Mouse (Mus musculus): ENCODE measurements at regions not wholly inside any gene's neighbourhood (a gene's known extent, or its start where the extent isn't known, plus 50 kb on each side); places are given as distances from the start of the nearest gene placed in this dataset.

DNA sequence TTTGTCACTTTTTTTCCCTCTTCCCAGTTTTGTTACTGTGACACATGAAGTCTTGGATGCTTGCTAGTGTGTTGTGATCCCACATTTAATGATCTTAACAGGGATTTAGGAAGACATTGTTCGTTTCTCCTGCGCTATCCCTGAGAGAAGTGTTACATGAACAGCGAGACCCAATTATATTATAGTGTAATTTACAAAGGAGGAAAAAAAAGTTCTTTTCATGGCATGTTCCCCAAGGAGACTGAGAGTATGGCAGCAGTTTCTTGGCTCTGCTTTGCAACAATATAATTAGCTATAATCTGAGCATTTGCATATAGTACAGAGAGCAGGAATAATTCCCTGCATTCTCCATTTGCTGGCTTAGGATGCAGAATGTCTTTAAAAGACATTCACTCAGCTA is 168.6 kb downstream of the Insc start:
- 84% methylated on average over 3 of the region's 3 CpGs for WGBS
- no peak for TF ChIP-seq POLR2A (IDR thresholded peaks at IDR 0.05; ENCODE audit: borderline replicate concordance, control insufficient read depth, low read depth, low read length)
- TF ChIP-seq CTCF (IDR thresholded peaks at IDR 0.05; ENCODE audit: control insufficient read depth, insufficient read depth, low read length): no peak
- no peak overlapping the region for H3K4me3 ChIP-seq (replicated peaks; ENCODE audit: control insufficient read depth, low read depth, low read length)
- no peaks in the 10 kb centered on the region; the same call in 1 of the 2 replicates for H3K4me1 ChIP-seq (ENCODE audit: control insufficient read depth, insufficient read depth, low read length)
- no peak overlapping the region for H3K27ac ChIP-seq (ENCODE audit: control insufficient read depth, insufficient read depth, low read depth, low read length, poor library complexity)

DNA sequence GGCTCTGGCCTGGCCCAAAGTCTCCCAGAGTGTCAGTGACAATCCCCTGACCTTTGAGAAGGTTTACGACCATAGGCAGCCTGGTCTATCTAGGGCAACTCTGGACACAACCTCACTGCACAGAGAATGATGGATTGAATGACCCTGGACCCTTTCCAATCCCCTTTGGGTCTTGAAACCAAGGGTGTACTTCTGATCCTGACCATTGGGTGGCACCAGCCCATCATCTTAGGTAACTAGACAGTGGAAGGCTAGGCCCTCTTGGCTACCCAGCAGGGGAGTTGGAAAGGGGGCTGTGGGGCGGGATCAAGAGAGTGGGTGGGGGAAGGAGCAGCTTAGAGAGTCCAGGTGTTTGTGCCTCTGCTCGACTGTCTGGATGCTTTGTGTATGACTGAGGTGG is 178.7 kb downstream of the Insc start:
- Histone ChIP-seq H3K4me1 (ENCODE audit: control insufficient read depth, insufficient read depth, low read length) (no peaks in the 10 kb centered on the region), H3K4me3 (replicated peaks; ENCODE audit: control insufficient read depth, low read depth, low read length) (no peak overlapping the region), H3K27ac (ENCODE audit: control insufficient read depth, insufficient read depth, low read depth, low read length, poor library complexity) (no peak overlapping the region)
- peak; percentile 52; the same call in 1 of the 2 replicates for TF ChIP-seq CTCF (IDR thresholded peaks at IDR 0.05; ENCODE audit: control insufficient read depth, insufficient read depth, low read length)
- no peak for TF ChIP-seq POLR2A (IDR thresholded peaks at IDR 0.05; ENCODE audit: borderline replicate concordance, control insufficient read depth, low read depth, low read length)
- WGBS: 16% methylated on average over 3 of the region's 3 CpGs

DNA sequence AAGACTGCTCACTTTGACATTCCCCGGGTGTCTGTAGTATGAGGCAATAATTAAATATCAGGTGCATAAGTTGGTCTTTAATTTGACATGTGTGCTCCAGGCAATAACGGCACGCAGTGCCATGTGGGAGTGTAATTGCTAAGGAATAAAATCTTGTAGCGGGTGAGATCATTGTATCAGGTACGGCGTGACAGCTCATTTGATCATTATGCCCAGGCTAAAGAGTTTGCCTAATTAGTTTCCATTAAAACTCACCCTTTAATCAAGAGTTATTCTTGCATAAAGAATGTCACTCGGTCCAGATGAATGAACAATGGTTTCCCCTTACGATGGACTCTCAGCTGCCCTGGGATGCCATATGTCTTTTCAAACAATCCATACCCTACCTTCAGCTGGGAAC is 190.4 kb downstream of the Insc start:
- Histone ChIP-seq H3K4me3 (replicated peaks; ENCODE audit: control insufficient read depth, low read depth, low read length) (no peak overlapping the region), H3K4me1 (ENCODE audit: control insufficient read depth, insufficient read depth, low read length) (no peaks in the 10 kb centered on the region), H3K27ac (ENCODE audit: control insufficient read depth, insufficient read depth, low read depth, low read length, poor library complexity) (no peak overlapping the region)
- WGBS: 88% methylated on average over 8 of the region's 8 CpGs
- TF ChIP-seq CTCF (IDR thresholded peaks at IDR 0.05; ENCODE audit: control insufficient read depth, insufficient read depth, low read length): no peak
- TF ChIP-seq POLR2A (IDR thresholded peaks at IDR 0.05; ENCODE audit: borderline replicate concordance, control insufficient read depth, low read depth, low read length): no peak

DNA sequence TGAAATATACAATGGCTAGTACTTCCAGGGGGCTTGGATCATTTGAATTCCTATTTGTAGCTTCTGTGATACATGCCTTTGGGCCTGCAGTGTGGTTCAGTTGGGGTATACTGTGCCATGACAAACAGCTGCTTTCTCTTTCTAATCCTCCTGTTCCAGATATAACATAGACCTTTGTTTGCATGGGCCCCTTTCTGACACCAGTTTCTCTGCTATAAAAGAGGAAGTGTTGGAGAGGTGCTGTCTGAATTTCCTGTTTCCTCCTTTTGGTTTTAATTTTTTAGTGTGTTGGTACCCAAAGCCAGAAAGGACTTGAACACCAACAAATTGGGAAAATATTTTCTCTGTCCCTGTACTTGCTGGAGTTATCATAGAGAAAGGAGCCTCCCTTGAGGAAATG is 207.3 kb downstream of the Insc start:
- no peak overlapping the region for H3K27ac ChIP-seq (ENCODE audit: control insufficient read depth, insufficient read depth, low read depth, low read length, poor library complexity)
- TF ChIP-seq CTCF (IDR thresholded peaks at IDR 0.05; ENCODE audit: control insufficient read depth, insufficient read depth, low read length) (no peak), POLR2A (IDR thresholded peaks at IDR 0.05; ENCODE audit: borderline replicate concordance, control insufficient read depth, low read depth, low read length) (no peak)
- peaks cover 3% of the 10 kb centered on the region for H3K4me1 ChIP-seq (ENCODE audit: control insufficient read depth, insufficient read depth, low read length)
- H3K4me3 ChIP-seq (replicated peaks; ENCODE audit: control insufficient read depth, low read depth, low read length): no peak overlapping the region

DNA sequence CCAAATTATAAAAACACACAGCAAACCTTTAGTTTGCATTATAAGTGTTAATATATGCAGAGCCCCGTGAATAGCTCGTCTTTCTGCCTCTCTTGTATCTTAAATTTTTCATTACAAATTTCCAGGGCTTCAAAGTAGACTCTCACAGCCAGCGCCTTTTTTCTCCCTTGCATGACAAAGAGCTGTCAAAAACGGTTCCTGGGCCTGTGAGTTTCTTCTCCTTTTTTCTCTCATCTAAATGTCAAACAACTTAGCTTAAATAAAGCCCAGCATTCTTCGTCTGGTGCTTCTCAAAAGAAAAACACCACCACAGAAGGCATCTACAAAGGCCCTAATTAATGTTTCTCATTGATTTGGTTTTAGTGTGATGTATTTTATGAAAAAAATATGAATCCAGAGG is 219.7 kb downstream of the Insc start:
- H3K4me1 ChIP-seq (ENCODE audit: control insufficient read depth, insufficient read depth, low read length): no peaks in the 10 kb centered on the region
- H3K27ac ChIP-seq (ENCODE audit: control insufficient read depth, insufficient read depth, low read depth, low read length, poor library complexity): no peak overlapping the region
- whole genome bisulfite sequencing: 60% methylated on average over 5 of the region's 5 CpGs
- TF ChIP-seq POLR2A (IDR thresholded peaks at IDR 0.05; ENCODE audit: borderline replicate concordance, control insufficient read depth, low read depth, low read length): no peak
- no peak for TF ChIP-seq CTCF (IDR thresholded peaks at IDR 0.05; ENCODE audit: control insufficient read depth, insufficient read depth, low read length)
- no peak overlapping the region for H3K4me3 ChIP-seq (replicated peaks; ENCODE audit: control insufficient read depth, low read depth, low read length)

DNA sequence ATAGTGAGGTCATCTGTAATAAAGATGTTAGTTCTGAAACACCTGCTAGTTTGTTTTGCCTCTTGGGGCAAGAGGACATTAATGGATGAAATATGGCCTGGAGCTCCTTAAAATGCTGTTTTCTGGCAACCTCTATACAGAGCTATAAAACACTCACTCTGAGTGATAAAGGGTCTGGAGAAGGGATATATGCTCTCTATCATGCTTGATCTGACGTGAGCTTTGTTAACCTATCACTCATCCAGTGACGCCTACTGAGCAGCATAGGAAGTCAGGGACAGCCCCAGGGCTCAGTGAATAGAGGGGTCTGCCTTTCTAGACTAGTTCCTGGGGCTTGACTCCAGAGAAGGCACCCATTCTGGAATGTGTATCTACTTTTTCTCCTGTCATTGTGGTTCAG is 222.4 kb downstream of the Insc start:
- Histone ChIP-seq H3K4me3 (replicated peaks; ENCODE audit: control insufficient read depth, low read depth, low read length) (no peak overlapping the region), H3K27ac (ENCODE audit: control insufficient read depth, insufficient read depth, low read depth, low read length, poor library complexity) (no peak overlapping the region), H3K4me1 (ENCODE audit: control insufficient read depth, insufficient read depth, low read length) (no peaks in the 10 kb centered on the region)
- WGBS: 65% methylated on average over 2 of the region's 2 CpGs
- no peak for TF ChIP-seq POLR2A (IDR thresholded peaks at IDR 0.05; ENCODE audit: borderline replicate concordance, control insufficient read depth, low read depth, low read length)
- no peak for TF ChIP-seq CTCF (IDR thresholded peaks at IDR 0.05; ENCODE audit: control insufficient read depth, insufficient read depth, low read length)

DNA sequence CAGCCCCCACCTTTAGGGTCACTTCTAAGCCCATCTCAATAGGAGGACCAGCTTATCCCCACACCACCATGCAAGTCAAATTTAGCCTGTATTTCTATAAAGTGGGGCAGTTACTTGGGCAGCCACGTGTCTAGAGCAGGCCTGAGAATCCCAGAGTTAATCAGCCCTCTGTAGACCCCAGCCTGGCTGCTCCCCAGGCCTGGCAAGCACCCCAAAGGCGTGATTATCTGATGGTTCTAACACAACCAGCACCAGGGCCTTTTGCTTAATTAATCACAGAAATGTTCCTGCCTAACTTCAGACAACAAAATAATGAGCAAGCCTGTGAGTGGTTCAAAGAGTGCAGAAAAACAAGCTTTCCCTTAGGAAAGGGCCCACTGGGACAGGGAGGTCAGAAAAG is 243.0 kb downstream of the Insc start:
- H3K27ac ChIP-seq (ENCODE audit: control insufficient read depth, insufficient read depth, low read depth, low read length, poor library complexity): no peak overlapping the region
- no peaks in the 10 kb centered on the region for H3K4me1 ChIP-seq (ENCODE audit: control insufficient read depth, insufficient read depth, low read length)
- 42% methylated on average over 2 of the region's 2 CpGs for WGBS
- H3K4me3 ChIP-seq (replicated peaks; ENCODE audit: control insufficient read depth, low read depth, low read length): no peak overlapping the region
- no peak for TF ChIP-seq POLR2A (IDR thresholded peaks at IDR 0.05; ENCODE audit: borderline replicate concordance, control insufficient read depth, low read depth, low read length)
- no peak for TF ChIP-seq CTCF (IDR thresholded peaks at IDR 0.05; ENCODE audit: control insufficient read depth, insufficient read depth, low read length)

DNA sequence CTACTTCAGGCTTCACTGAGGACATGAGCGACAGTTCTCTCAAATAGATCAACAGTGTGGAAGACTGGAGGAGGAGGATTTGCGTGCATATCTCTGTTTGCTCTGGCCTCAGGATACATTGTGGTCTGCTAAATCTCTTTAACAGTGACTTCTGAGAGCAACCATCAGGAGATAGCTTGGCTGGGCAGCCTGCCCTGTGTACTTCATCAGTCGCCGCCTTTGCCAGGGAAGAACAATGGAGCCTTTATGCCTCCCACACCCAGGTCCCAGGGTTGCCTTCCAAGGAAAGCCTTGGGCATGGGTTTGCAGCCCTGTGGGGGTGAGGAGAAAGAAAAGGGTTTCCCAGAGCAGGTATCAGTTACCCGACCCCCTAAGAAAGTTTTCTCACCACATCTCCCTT is 247.8 kb downstream of the Insc start:
- no peak overlapping the region for H3K4me3 ChIP-seq (replicated peaks; ENCODE audit: control insufficient read depth, low read depth, low read length)
- no peak overlapping the region for H3K27ac ChIP-seq (ENCODE audit: control insufficient read depth, insufficient read depth, low read depth, low read length, poor library complexity)
- 79% methylated on average over 5 of the region's 5 CpGs for WGBS
- TF ChIP-seq POLR2A (IDR thresholded peaks at IDR 0.05; ENCODE audit: borderline replicate concordance, control insufficient read depth, low read depth, low read length) (no peak), CTCF (IDR thresholded peaks at IDR 0.05; ENCODE audit: control insufficient read depth, insufficient read depth, low read length) (no peak)
- no peaks in the 10 kb centered on the region for H3K4me1 ChIP-seq (ENCODE audit: control insufficient read depth, insufficient read depth, low read length)

DNA sequence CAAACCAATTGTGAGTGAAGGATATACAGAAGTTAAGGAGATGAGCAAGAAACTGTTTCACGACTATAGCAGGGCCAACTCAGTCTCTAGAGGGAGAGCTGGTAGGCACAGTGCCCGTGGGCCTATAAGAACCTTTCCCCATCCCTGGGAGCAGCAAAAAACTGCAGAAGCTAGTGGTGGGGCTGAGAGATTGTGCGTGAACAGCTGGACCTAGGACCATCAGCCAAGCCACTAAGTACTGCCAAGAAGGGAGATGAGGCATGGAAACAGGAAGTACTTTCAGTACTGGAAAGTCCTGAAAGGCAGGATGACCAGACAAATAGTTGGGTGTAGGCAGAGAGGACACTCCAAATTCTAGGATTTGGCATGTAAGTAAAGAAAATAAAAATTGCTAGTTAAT is 248.9 kb downstream of the Insc start:
- TF ChIP-seq POLR2A (IDR thresholded peaks at IDR 0.05; ENCODE audit: borderline replicate concordance, control insufficient read depth, low read depth, low read length) (no peak), CTCF (IDR thresholded peaks at IDR 0.05; ENCODE audit: control insufficient read depth, insufficient read depth, low read length) (no peak)
- H3K4me1 ChIP-seq (ENCODE audit: control insufficient read depth, insufficient read depth, low read length): no peaks in the 10 kb centered on the region
- WGBS: 73% methylated on average over 3 of the region's 3 CpGs
- H3K27ac ChIP-seq (ENCODE audit: control insufficient read depth, insufficient read depth, low read depth, low read length, poor library complexity): no peak overlapping the region
- H3K4me3 ChIP-seq (replicated peaks; ENCODE audit: control insufficient read depth, low read depth, low read length): no peak overlapping the region
